Mouse (Mus musculus) thymus, adult 2 months (tissue): ENCODE measurements around the gene Metap1d. TPM values are rescaled to one million over a fixed set of nuclear protein-coding genes. Genes with fewer than 3 reads are reported as not detected.

Experiments
- DNase-seq: peaks from one replicate; pipeline ENCODE4 v3.0.0; 2021
- H3K27ac ChIP-seq: fragments of 200-500 bp; 2 replicates; pipeline ENCODE4 v1.5.1; 2012; ENCODE audit warnings: low read length, control low read depth; ENCODE audit not compliant: control insufficient read depth, insufficient read depth
- H3K27me3 ChIP-seq: fragments of 200-500 bp; 2 replicates; pipeline ENCODE4 v1.6.1; 2012; ENCODE audit warnings: mild to moderate bottlenecking, low read length, moderate library complexity, mixed read lengths; ENCODE audit not compliant: control insufficient read depth, insufficient read depth
- H3K36me3 ChIP-seq: fragments of 200-500 bp; 2 replicates; pipeline ENCODE4 v1.6.1; 2012; ENCODE audit warnings: mild to moderate bottlenecking, low read length, moderate library complexity; ENCODE audit not compliant: control insufficient read depth, insufficient read depth
- H3K4me1 ChIP-seq: fragments of 200-500 bp; replicated peaks from 2 replicates; pipeline ENCODE4 v1.6.1; 2012; ENCODE audit warnings: low read length; ENCODE audit not compliant: control insufficient read depth, insufficient read depth
- H3K4me3 ChIP-seq: fragments of 200-500 bp; 2 replicates; pipeline ENCODE4 v1.5.1; 2012; ENCODE audit warnings: mild to moderate bottlenecking, low read length, control low read depth, moderate library complexity; ENCODE audit not compliant: control insufficient read depth, insufficient read depth
- CTCF ChIP-seq: fragments of 200-500 bp; IDR thresholded peaks from 2 replicates; pipeline ENCODE4 v1.5.1; 2012; ENCODE audit warnings: mild to moderate bottlenecking, control low read depth, low read length, moderate library complexity, borderline replicate concordance; ENCODE audit not compliant: control insufficient read depth, poor library complexity, insufficient read depth; ENCODE audit errors: extremely low read depth
- POLR2A ChIP-seq: fragments of 200-500 bp; IDR thresholded peaks from 2 replicates; pipeline ENCODE4 v1.6.1; 2012; ENCODE audit warnings: mild to moderate bottlenecking, low read length, control low read depth, moderate library complexity; ENCODE audit not compliant: control insufficient read depth, poor library complexity, insufficient read depth; ENCODE audit errors: extremely low read depth
- WGBS: fragments of 180-500 bp; shearing (Covaris S2); methylation state at CpG from one replicate; pipeline ENCODE4 v1.1.7; 2018; 5-methylcytosine and 5-hydroxymethylcytosine counted together
- polyA plus RNA-seq: library from polyadenylated mRNA; depleted of rRNA; stranded (reverse); fragments of >200 nt; gene quantifications from 2 replicates; pipeline ENCODE4 v1.2.3, GENCODE M21; 2012

Gene Metap1d
- polyA plus RNA-seq, 1 experiment = 25.5 TPM

GRCm38 (mm10) chr2:71528714-71529510, 75.8 kb downstream of the Metap1d start:
- Histone ChIP-seq H3K4me1 (peaks cover 49% of the 10 kb centered on the region), H3K36me3 (no peaks in the 10 kb centered on the region), H3K27me3 (peaks cover 45% of the 10 kb centered on the region), H3K27ac (no peak overlapping the region), H3K4me3 (peak overlapping the region; percentile 62)
- no peak for DNase-seq
- TF ChIP-seq CTCF (no peak), POLR2A (no peak)
- 3% methylated on average over 57 of the region's 57 CpGs for WGBS

DNA sequence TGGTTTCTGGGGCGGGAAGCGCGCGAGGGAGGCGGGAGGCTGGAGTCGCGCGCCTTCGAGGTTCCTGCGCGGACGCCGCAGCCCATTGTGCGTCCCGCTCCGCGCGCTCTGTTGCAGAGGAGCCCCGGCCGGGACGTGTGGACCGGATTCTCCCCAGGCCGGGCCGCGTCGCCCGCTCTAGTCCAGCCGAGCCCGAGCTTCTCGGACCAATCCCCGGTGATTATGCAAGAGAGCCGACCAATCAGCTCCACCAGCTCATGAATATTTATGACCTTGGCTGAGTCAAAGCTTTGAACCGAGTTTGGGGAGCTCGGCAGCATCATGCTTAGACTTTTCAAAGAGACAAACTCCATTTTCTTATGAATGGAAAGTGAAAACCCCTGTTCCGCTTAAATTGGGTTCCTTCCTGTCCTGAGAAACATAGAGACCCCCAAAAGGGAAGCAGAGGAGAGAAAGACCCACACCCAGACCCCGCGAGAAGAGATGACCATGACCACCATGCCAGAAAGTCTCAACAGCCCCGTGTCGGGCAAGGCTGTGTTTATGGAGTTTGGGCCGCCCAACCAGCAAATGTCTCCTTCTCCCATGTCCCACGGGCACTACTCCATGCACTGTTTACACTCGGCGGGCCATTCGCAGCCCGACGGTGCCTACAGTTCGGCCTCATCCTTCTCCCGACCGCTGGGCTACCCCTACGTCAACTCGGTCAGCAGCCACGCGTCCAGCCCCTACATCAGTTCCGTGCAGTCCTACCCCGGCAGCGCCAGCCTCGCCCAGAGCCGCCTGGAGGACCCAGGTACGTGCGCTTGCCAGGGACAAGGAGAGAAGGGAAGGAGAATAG, 76.7 kb downstream of the Metap1d start:
- peaks cover 45% of the 10 kb centered on the region for H3K4me1 ChIP-seq

DNA sequence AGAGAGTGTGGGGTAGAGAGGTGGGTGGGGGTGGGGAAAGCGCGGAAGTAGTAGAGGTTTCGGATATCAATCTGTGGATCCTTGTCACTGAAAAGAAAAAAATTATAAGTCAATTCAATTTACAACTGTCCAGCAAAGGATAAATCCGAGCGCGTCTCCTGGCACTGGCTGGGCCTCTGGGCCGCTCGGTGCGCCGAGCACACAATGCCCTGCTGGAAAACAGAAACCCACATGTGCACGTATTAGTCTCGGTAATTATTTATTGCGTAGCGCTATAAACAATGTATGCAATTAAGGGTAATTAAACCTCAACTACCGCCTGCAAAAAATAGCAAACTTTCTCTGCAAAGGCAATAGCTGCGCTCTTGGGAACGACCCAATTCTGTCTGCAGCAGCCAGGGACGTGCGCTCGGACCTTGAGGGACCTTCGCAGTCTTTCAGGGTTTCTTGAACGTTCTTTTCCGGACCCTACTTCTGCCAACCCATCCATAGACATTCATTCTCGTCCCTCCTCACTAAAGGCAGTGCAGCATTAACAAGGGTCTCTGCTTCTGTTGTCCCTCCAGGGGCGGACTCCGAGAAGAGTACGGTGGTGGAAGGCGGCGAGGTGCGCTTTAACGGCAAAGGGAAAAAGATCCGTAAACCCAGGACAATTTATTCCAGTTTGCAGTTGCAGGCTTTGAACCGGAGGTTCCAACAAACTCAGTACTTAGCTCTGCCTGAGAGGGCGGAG, 77.5 kb downstream of the Metap1d start:
- TF ChIP-seq CTCF = no peak
- no peak for TF ChIP-seq POLR2A
- Histone ChIP-seq H3K4me3 (no peak overlapping the region), H3K27ac (no peak overlapping the region), H3K36me3 (no peaks in the 10 kb centered on the region), H3K4me1 (peaks cover 39% of the 10 kb centered on the region), H3K27me3 (peaks cover 59% of the 10 kb centered on the region)
- no peak for DNase-seq
- WGBS = 7% methylated on average over 34 of the region's 34 CpGs

More for the DNA sequence above, 76.7 kb downstream of the Metap1d start:
- DNase-seq = peak; percentile 61
- H3K27me3 ChIP-seq = peaks cover 53% of the 10 kb centered on the region
- no peaks in the 10 kb centered on the region for H3K36me3 ChIP-seq
- 2% methylated on average over 60 of the region's 60 CpGs for WGBS
- TF ChIP-seq CTCF (no peak), POLR2A (no peak)
- H3K27ac ChIP-seq = no peak overlapping the region
- H3K4me3 ChIP-seq = peak overlapping the region; percentile 62

GRCm38 (mm10) chr2:71531124-71531590, 78.1 kb downstream of the Metap1d start:
- DNase-seq = peak; percentile 1
- no peak overlapping the region for H3K4me3 ChIP-seq
- H3K36me3 ChIP-seq = no peaks in the 10 kb centered on the region
- H3K27me3 ChIP-seq = peaks cover 59% of the 10 kb centered on the region
- no peak overlapping the region for H3K27ac ChIP-seq
- TF ChIP-seq POLR2A = no peak
- no peak for TF ChIP-seq CTCF
- H3K4me1 ChIP-seq = peaks cover 33% of the 10 kb centered on the region
- WGBS = 12% methylated on average over 12 of the region's 12 CpGs

DNA sequence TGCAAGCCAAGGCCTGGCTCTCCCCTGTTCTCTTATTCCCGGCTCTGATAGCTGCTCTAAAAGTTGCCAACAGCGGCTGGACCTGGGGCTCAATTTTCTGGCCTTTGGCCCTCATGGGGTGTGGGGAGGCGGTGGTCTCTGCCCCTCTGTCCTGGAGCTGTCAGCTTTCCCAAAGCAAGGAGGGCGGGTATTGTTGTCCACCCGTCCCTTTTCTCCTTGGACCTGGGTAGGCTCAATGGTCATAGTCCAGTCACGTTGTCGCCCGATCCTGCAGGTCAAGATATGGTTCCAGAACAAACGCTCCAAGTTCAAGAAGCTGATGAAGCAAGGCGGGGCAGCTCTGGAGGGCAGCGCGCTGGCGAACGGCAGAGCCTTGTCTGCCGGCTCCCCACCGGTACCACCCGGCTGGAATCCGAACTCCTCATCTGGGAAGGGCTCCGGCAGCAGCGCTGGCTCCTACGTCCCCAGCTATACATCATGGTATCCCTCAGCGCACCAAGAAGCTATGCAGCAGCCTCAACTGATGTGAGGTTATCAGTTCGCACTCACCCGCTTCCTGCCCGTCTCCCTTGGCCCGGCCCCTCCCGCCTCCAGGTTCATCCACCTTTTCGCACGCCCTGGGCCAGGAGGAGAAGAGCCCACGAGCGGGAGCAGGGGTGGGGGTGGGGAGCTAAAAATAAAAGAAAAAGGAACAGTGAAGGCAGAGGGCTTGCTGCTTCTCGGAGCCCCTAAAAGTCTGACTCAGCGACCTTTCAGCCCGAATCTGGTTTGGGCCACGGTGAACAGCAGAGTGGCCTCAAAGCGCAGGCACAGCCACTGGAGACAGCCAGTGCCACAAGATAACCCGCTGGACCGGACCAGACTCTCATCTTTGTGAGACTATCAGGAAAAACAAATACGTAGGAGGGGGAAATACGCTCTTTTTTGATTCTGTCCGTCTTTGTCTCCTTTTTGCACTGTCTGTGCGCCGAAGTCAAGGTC, 79.2 kb downstream of the Metap1d start:
- Histone ChIP-seq H3K36me3 (no peaks in the 10 kb centered on the region), H3K27ac (no peak overlapping the region), H3K4me3 (no peak overlapping the region), H3K27me3 (peaks cover 62% of the 10 kb centered on the region), H3K4me1 (peaks cover 25% of the 10 kb centered on the region)
- no peak for DNase-seq
- no peak for TF ChIP-seq POLR2A
- no peak for TF ChIP-seq CTCF
- 6% methylated on average over 43 of the region's 43 CpGs for WGBS
